Mouse (Mus musculus): Measurements from ENCODE around the gene Anks1b. TPM values are rescaled to one million over a fixed set of nuclear protein-coding genes. Genes with fewer than 3 reads are reported as not detected.
A peak's percentile ranks its signal among the peaks of the same experiment; 100 is the strongest.

The Anks1b gene
- polyA plus RNA-seq, 1 experiment from 2014 or later, result 96.8 TPM

- no peak overlapping the region for H3K9ac ChIP-seq
- no peaks in the 10 kb centered on the region for H3K9me3 ChIP-seq
- H3K4me2 ChIP-seq, result no peak overlapping the region
- no peak for ATAC-seq (replicated peaks)
- no peaks in the 10 kb centered on the region for H3K4me1 ChIP-seq
- H3K27ac ChIP-seq, result no peak overlapping the region
- H3K27me3 ChIP-seq (replicated peaks), result no peaks in the 10 kb centered on the region
- H3K4me3 ChIP-seq, result no peak overlapping the region
- H3K36me3 ChIP-seq (replicated peaks), result no peaks in the 10 kb centered on the region
- 84% methylated on average over 3 of the region's 3 CpGs for WGBS
These were observed 347.2 kb downstream of the Anks1b start for GRCm38 (mm10) chr10:90220470-90220869.

- ATAC-seq (replicated peaks), result no peak
- Histone ChIP-seq H3K27ac (no peak overlapping the region), H3K27me3 (replicated peaks) (no peaks in the 10 kb centered on the region), H3K9ac (no peak overlapping the region), H3K4me1 (no peaks in the 10 kb centered on the region), H3K36me3 (replicated peaks) (no peaks in the 10 kb centered on the region), H3K4me2 (no peak overlapping the region), H3K4me3 (no peak overlapping the region), H3K9me3 (no peaks in the 10 kb centered on the region)
- WGBS, result 89% methylated on average over 3 of the region's 3 CpGs
These were observed 349.6 kb downstream of the Anks1b start for GRCm38 (mm10) chr10:90222793-90223495.

- Histone ChIP-seq H3K9me3 (no peaks in the 10 kb centered on the region), H3K4me1 (no peaks in the 10 kb centered on the region), H3K27me3 (replicated peaks) (no peaks in the 10 kb centered on the region), H3K27ac (no peak overlapping the region), H3K4me2 (no peak overlapping the region), H3K4me3 (no peak overlapping the region), H3K36me3 (replicated peaks) (no peaks in the 10 kb centered on the region), H3K9ac (no peak overlapping the region)
- ATAC-seq (replicated peaks), result no peak
- WGBS, result 82% methylated on average over 3 of the region's 3 CpGs
These were observed 362.0 kb downstream of the Anks1b start for GRCm38 (mm10) chr10:90235273-90235672.

- Histone ChIP-seq H3K27me3 (replicated peaks) (no peaks in the 10 kb centered on the region), H3K27ac (no peak overlapping the region), H3K36me3 (replicated peaks) (no peaks in the 10 kb centered on the region), H3K4me1 (no peaks in the 10 kb centered on the region), H3K4me2 (no peak overlapping the region), H3K9ac (no peak overlapping the region), H3K4me3 (no peak overlapping the region), H3K9me3 (no peaks in the 10 kb centered on the region)
- WGBS, result 92% methylated on average over 3 of the region's 3 CpGs
- ATAC-seq (replicated peaks), result no peak
These were observed 364.0 kb downstream of the Anks1b start for GRCm38 (mm10) chr10:90237290-90237689.

GRCm38 (mm10) chr10:90258944-90259714 lies 385.8 kb downstream of the Anks1b start:
- H3K9ac ChIP-seq, result no peak overlapping the region
- H3K4me2 ChIP-seq, result no peak overlapping the region
- no peaks in the 10 kb centered on the region for H3K36me3 ChIP-seq (replicated peaks)
- no peaks in the 10 kb centered on the region for H3K9me3 ChIP-seq
- 64% methylated on average over 3 of the region's 3 CpGs for WGBS
- H3K4me3 ChIP-seq, result no peak overlapping the region
- no peak overlapping the region for H3K27ac ChIP-seq
- H3K4me1 ChIP-seq, result no peaks in the 10 kb centered on the region
- no peaks in the 10 kb centered on the region for H3K27me3 ChIP-seq (replicated peaks)
- ATAC-seq (replicated peaks), result peak; percentile 39; the same call in 1 of the 2 replicates

GRCm38 (mm10) chr10:90271321-90271720 lies 398.0 kb downstream of the Anks1b start:
- 68% methylated on average over 1 of the region's 1 CpGs for WGBS

GRCm38 (mm10) chr10:90273311-90273710 lies 400.0 kb downstream of the Anks1b start:
- Histone ChIP-seq H3K9ac (no peak overlapping the region), H3K9me3 (no peaks in the 10 kb centered on the region), H3K4me2 (no peak overlapping the region), H3K27me3 (replicated peaks) (no peaks in the 10 kb centered on the region), H3K4me3 (no peak overlapping the region), H3K36me3 (replicated peaks) (no peaks in the 10 kb centered on the region), H3K27ac (no peak overlapping the region), H3K4me1 (0 out of 2 replicates have a peak, but pooled peaks cover 2% of the 10 kb centered on the region)
- no peak for ATAC-seq (replicated peaks)
- WGBS, result 86% methylated on average over 2 of the region's 2 CpGs

More at GRCm38 (mm10) chr10:90271321-90271720, 398.0 kb downstream of the Anks1b start:
- Histone ChIP-seq H3K9ac (no peak overlapping the region), H3K4me2 (no peak overlapping the region), H3K36me3 (replicated peaks) (no peaks in the 10 kb centered on the region), H3K27ac (no peak overlapping the region), H3K4me3 (no peak overlapping the region), H3K9me3 (no peaks in the 10 kb centered on the region), H3K27me3 (replicated peaks) (no peaks in the 10 kb centered on the region), H3K4me1 (0 out of 2 replicates have a peak, but pooled peaks cover 2% of the 10 kb centered on the region)
- ATAC-seq (replicated peaks), result no peak

- no peaks in the 10 kb centered on the region for H3K4me1 ChIP-seq
- H3K4me3 ChIP-seq, result no peak overlapping the region
- H3K9me3 ChIP-seq, result no peaks in the 10 kb centered on the region
- no peak overlapping the region for H3K27ac ChIP-seq
- ATAC-seq (replicated peaks), result no peak
- no peak overlapping the region for H3K4me2 ChIP-seq
- no peaks in the 10 kb centered on the region for H3K27me3 ChIP-seq (replicated peaks)
- no peaks in the 10 kb centered on the region for H3K36me3 ChIP-seq (replicated peaks)
- no peak overlapping the region for H3K9ac ChIP-seq
- 68% methylated on average over 1 of the region's 1 CpGs for WGBS
These were observed 413.3 kb downstream of the Anks1b start for GRCm38 (mm10) chr10:90286589-90286988.

- Histone ChIP-seq H3K27ac (no peak overlapping the region), H3K9ac (no peak overlapping the region), H3K4me2 (no peak overlapping the region), H3K9me3 (no peaks in the 10 kb centered on the region), H3K4me3 (no peak overlapping the region), H3K27me3 (replicated peaks) (no peaks in the 10 kb centered on the region), H3K36me3 (replicated peaks) (no peaks in the 10 kb centered on the region), H3K4me1 (peaks cover 3% of the 10 kb centered on the region; the same call in 1 of the 2 replicates)
- no peak for ATAC-seq (replicated peaks)
- 48% methylated on average over 1 of the region's 1 CpGs for WGBS
These were observed 429.9 kb downstream of the Anks1b start for GRCm38 (mm10) chr10:90303249-90303648.

- Histone ChIP-seq H3K4me1 (peaks cover 3% of the 10 kb centered on the region; the same call in 1 of the 2 replicates), H3K9ac (no peak overlapping the region), H3K27ac (no peak overlapping the region), H3K9me3 (no peaks in the 10 kb centered on the region), H3K27me3 (replicated peaks) (no peaks in the 10 kb centered on the region), H3K36me3 (replicated peaks) (no peaks in the 10 kb centered on the region), H3K4me3 (no peak overlapping the region), H3K4me2 (no peak overlapping the region)
- no peak for ATAC-seq (replicated peaks)
These were observed 432.8 kb downstream of the Anks1b start for GRCm38 (mm10) chr10:90306156-90306555.

- ATAC-seq (replicated peaks), result no peak
- Histone ChIP-seq H3K27ac (no peak overlapping the region), H3K9me3 (no peaks in the 10 kb centered on the region), H3K27me3 (replicated peaks) (no peaks in the 10 kb centered on the region), H3K4me2 (no peak overlapping the region), H3K9ac (no peak overlapping the region), H3K4me1 (peaks cover 3% of the 10 kb centered on the region; the same call in 1 of the 2 replicates), H3K36me3 (replicated peaks) (no peaks in the 10 kb centered on the region), H3K4me3 (no peak overlapping the region)
- 23% methylated on average over 5 of the region's 5 CpGs for WGBS
These were observed 434.7 kb downstream of the Anks1b start for GRCm38 (mm10) chr10:90307931-90308555.

- Histone ChIP-seq H3K4me3 (no peak overlapping the region), H3K9ac (no peak overlapping the region), H3K27ac (no peak overlapping the region), H3K4me2 (no peak overlapping the region), H3K9me3 (no peaks in the 10 kb centered on the region), H3K36me3 (replicated peaks) (no peaks in the 10 kb centered on the region), H3K27me3 (replicated peaks) (no peaks in the 10 kb centered on the region), H3K4me1 (no peaks in the 10 kb centered on the region)
- ATAC-seq (replicated peaks), result no peak
- 94% methylated on average over 4 of the region's 4 CpGs for WGBS
These were observed 456.5 kb downstream of the Anks1b start for GRCm38 (mm10) chr10:90329781-90330180.

Measured in midbrain, embryonic 15.5 days (tissue).